Mouse (Mus musculus) cerebellum, adult 11 months (tissue): ENCODE data around the gene Ccdc138.
A peak's percentile ranks its signal among the peaks of the same experiment; 100 is the strongest.
"Not testable (repeated sequence)": the region's sequence is repeated elsewhere in the genome, so short reads cannot be mapped to it uniquely, and the experiment has no call there.

Experiments
- DNase-seq: peaks from one replicate; pipeline ENCODE4 v3.0.0; 2022

Gene Ccdc138

DNA sequence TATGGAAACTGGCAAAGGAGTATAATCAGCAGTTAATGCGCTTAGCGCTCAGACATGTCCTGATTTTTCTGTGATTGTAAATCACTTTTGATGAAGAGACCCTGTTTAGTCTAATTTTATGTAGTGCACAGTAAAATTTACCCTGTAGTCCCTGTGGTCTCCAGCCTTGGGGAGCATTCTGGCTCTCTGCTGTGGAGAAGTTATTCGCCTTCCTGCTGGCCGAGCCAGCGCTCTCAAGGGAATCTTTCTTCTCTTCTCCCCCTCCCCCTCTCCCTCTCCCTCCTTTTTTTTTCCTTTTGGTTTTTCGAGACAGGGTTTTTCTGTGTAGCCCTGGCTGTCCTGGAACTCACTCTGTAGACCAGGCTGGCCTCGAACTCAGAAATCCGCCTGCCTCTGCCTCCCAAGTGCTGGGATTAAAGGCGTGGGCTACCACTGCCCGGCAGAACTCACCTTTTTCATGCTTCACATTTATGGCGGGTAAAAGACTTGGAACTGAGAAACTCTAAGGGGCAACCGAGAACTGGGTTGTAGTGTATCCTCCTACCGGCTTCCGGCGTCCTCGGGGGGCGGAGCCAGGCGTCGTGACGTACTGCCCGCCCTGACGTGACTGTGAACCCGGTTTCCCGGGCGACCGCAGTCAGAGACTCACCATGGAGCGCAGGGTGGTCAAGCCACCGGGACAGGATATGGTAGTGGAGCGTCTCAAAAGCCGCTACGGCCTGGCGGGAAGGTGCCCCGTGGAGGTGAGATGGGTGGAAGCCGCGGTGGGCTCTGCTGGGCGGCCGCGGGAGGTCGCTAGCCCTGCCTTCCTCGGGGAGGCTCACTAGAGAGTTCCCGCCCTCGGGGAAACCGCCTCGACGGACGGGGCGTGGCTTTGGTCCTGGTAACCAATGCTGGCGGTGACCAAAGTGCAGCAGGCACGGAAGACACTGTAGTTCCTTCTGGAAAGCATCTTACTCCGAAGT is at the start of gene Ccdc138:
TSS of gene Ccdc138 (plus strand) at position 629 of the 965 bp plus-strand sequence.
- peak; percentile 75 for DNase-seq

GRCm38 (mm10) chr10:58451575-58451974 is 46.2 kb upstream of the Ccdc138 start:
- DNase-seq = no peak

DNA sequence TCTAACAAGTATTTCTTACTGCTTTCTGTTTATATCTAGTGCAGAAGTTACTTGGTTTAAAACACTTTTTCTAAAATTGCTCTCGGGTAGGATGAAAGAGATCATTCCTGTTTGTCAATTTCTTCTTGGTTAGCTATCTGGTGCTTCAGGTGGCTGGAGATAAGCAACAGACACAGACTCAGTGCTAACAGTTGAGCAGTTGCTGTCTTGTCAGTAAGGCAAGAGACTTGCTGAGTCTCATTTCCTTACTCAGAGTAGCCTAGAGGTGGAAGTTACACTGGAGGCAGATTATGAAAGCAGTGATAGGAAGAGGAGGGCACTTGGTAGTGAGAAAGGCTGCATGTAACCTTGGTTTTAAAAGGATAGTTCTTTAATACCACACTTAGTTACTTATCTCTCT is 45.6 kb upstream of the Ccdc138 start:
- DNase-seq = no peak

- no peak for DNase-seq
These were observed 37.9 kb upstream of the Ccdc138 start for GRCm38 (mm10) chr10:58459896-58460295.

DNA sequence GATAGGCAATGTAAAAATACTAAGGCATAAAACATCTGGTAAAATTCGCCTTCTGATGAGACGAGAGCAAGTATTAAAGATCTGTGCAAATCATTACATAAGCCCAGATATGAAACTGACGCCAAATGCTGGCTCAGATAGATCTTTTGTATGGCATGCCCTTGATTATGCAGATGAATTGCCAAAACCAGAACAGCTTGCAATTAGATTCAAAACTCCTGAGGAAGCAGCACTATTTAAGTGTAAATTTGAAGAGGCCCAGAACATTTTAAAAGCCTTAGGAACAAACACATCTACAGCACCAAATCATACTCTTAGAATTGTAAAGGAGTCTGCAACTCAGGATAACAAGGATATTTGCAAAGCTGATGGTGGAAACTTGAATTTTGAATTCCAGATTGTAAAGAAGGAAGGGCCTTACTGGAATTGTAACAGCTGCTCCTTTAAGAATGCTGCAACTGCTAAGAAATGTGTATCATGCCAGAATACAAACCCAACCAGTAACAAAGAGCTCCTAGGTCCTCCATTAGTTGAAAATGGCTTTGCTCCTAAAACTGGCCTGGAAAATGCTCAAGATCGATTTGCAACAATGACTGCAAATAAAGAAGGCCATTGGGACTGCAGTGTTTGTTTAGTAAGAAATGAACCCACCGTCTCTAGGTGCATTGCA is 20.5 kb upstream of the Ccdc138 start:
- no peak for DNase-seq

DNA sequence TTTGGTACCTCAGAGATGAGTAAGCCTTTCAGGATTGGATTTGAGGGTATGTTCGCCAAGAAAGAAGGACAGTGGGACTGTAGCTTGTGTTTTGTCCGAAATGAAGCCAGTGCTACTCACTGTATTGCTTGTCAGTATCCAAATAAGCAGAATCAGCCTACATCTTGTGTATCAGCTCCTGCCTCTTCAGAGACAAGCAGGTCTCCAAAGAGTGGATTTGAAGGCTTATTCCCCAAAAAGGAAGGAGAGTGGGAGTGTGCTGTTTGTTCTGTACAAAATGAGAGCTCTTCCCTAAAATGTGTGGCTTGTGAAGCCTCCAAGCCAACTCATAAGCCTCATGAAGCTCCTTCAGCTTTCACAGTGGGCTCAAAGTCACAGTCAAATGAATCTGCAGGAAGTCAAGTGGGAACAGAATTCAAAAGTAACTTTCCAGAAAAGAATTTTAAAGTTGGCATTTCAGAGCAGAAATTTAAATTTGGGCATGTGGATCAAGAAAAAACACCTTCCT is 19.6 kb upstream of the Ccdc138 start:
- no peak for DNase-seq

- no peak for DNase-seq
These were observed 17.7 kb upstream of the Ccdc138 start for GRCm38 (mm10) chr10:58479954-58480490.

- DNase-seq = no peak
These were observed 6.7 kb upstream of the Ccdc138 start for GRCm38 (mm10) chr10:58491031-58491430.

- no peak for DNase-seq
These were observed 2.1 kb upstream of the Ccdc138 start for GRCm38 (mm10) chr10:58495637-58496036.

GRCm38 (mm10) chr10:58496732-58497131 is 1.0 kb upstream of the Ccdc138 start:
- no peak for DNase-seq

GRCm38 (mm10) chr10:58498516-58498915 is 768 bp downstream of the Ccdc138 start:
- no peak for DNase-seq

- DNase-seq = no peak
These were observed 31.6 kb downstream of the Ccdc138 start for GRCm38 (mm10) chr10:58529358-58529757.

GRCm38 (mm10) chr10:58530896-58531790 is 33.4 kb downstream of the Ccdc138 start:
- no peak for DNase-seq

DNA sequence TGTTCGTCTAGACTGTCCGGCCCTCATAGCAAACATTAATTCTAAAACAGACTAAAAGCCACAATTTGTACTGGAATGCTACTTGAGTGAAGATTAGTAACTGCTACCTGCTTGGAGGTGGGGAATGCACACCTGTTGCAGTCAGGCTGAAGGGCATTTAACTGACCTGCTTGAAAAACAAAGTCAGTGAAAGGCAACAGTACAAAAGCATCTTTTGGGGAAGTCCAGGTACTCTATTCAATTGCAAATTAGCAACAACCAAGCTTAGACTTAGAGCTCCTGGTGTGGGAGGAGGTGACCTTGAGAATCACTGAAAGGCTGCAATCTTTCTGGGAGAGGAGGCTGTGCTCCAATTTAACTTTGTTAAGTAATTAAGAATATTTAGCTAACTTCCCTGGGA is 34.4 kb downstream of the Ccdc138 start:
- no peak for DNase-seq

DNA sequence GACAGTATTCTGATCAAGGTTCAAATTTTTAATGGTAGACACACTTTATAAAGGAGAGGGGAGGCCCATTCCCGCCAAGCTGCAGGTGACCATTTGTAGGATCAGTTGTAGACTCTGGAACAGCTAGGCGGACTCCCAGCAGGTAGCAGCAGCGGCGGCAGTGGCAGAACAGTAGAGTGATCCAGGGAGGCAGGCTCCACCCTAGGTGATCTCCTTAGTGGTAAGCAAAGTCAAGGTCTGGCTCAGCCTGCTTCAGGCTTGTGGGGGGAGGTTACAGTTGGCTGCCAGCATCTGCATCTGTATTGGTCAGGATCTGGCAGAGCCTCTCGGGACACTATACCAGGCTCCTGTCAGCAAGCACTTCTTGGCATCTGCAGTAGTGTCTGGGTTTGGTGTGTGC is 38.5 kb downstream of the Ccdc138 start:
- not testable (repeated sequence) for DNase-seq

- no peak for DNase-seq
These were observed 42.9 kb downstream of the Ccdc138 start for GRCm38 (mm10) chr10:58540613-58541012.

DNA sequence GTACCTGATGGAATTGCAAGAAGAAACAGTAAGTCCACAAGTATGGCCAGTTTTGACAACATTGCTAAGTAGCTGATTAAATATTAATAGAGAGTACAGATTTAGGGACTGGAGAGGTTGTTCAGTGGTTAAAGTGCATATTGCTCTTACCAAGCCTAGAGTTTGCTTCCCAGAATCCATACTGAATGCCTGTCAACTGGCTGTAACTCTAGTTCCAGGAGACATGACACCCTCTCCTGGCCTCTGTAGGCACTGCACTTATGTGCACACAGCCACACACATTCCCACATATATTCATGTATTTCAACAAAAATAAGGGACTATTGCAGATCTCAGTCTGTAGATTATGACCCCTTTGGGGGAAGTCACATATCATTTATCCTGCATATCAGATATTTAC is 51.0 kb downstream of the Ccdc138 start:
- DNase-seq = no peak

DNA sequence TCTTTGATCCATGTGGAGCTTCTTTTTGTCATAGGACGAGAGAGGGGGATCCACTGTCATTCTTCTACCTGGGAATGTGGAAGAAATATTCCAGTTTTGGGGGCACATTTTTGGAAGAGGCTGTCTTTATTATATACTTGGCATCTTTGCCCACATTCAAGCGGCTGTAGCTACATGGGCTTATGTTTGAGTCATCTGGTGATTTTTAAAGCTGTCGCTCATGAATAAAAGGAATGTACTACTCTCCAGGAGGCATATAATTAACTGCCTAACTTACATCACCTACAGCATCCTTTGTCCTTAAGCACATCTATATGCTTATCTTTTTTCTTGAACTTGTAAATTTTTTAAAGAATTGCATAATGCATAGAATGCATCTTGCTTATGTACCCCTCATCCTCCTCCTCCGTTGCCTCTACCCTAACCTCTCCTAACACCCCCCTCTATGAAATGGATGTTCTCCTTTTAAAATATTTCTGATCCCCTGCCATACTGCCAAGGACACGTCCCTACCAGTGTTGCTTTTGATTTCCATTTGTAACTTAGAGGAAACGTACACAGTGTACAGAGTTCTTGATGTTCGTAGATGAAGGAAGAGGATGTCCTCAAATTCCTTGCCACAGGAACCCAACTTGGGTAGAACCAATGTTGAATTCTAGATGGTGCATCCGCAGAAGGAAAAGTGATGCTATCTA is 57.1 kb downstream of the Ccdc138 start:
- no peak for DNase-seq

GRCm38 (mm10) chr10:58559098-58559497 is 61.4 kb downstream of the Ccdc138 start:
- DNase-seq = peak; percentile 10

GRCm38 (mm10) chr10:58559901-58560300 is 62.2 kb downstream of the Ccdc138 start:
- peak; percentile 8 for DNase-seq

GRCm38 (mm10) chr10:58560521-58560920 is 62.8 kb downstream of the Ccdc138 start:
- DNase-seq = no peak
